Mouse (Mus musculus): ENCODE results near the gene BC030867. TPM values are rescaled to one million over a fixed set of nuclear protein-coding genes. Genes with fewer than 3 reads are reported as not detected.

BC030867 gene
- polyA plus RNA-seq, 1 experiment: 31.8 TPM

DNA sequence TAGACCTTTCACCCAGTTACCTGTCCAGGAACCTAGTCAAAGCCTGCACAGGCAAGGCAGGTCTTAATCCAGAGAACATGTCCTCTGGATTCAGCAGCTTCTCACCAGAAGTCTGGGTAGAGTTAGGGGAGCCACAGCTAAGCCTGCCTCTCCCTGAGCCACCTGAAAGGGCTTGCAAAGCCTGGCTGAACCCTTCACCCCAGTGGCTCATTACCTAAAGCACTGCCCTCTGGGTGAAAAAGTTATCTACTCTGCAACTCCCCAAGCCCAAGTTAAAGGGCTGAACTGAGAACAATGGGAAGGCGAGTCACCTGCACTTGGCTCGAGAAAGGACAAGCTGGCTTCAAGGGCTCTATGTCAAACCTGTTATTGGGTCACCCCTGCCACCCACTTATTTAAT is 55.5 kb downstream of the BC030867 start:
- H3K36me3 ChIP-seq (ENCODE audit: control insufficient read depth, insufficient read depth, low read length): no peaks in the 10 kb centered on the region
- no peaks in the 10 kb centered on the region for H3K27me3 ChIP-seq (ENCODE audit: control insufficient read depth, insufficient read depth, low read length)
- peaks cover 12% of the 10 kb centered on the region for H3K4me1 ChIP-seq (ENCODE audit: control insufficient read depth, insufficient read depth, low read length)
- TF ChIP-seq CTCF (IDR thresholded peaks at IDR 0.05; ENCODE audit: control insufficient read depth, insufficient read depth, insufficient replicate concordance, low read depth, low read length): no peak
- no peak for TF ChIP-seq POLR2A (IDR thresholded peaks at IDR 0.05; ENCODE audit: control insufficient read depth, low read depth, low read length)
- H3K4me3 ChIP-seq (ENCODE audit: control insufficient read depth, low read depth, low read length): no peak overlapping the region
- H3K27ac ChIP-seq (ENCODE audit: control insufficient read depth, insufficient read depth, low read depth, low read length): no peak overlapping the region

DNA sequence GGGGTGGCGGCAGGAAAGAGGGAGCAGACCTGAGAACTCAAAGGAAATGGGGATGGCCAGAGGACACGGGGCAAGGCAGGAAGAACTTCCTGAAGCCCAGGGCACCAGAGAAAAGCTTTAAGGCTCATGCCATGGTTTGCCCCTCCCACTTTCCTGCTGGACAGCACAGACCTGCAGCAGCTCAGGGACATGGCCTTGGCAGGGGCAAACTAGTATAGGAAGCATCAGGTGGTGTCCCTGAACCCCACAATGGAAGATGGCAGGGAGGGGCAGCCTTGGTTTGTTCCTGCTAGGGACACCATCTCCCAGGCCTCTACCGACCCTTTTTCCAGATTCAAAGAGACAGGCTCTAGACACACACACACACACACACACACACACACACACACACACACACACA is 56.7 kb downstream of the BC030867 start:
- Histone ChIP-seq H3K27me3 (ENCODE audit: control insufficient read depth, insufficient read depth, low read length) (no peaks in the 10 kb centered on the region), H3K4me1 (ENCODE audit: control insufficient read depth, insufficient read depth, low read length) (peaks cover 21% of the 10 kb centered on the region), H3K27ac (ENCODE audit: control insufficient read depth, insufficient read depth, low read depth, low read length) (no peak overlapping the region), H3K36me3 (ENCODE audit: control insufficient read depth, insufficient read depth, low read length) (no peaks in the 10 kb centered on the region), H3K4me3 (ENCODE audit: control insufficient read depth, low read depth, low read length) (no peak overlapping the region)
- TF ChIP-seq CTCF (IDR thresholded peaks at IDR 0.05; ENCODE audit: control insufficient read depth, insufficient read depth, insufficient replicate concordance, low read depth, low read length): no peak
- no peak for TF ChIP-seq POLR2A (IDR thresholded peaks at IDR 0.05; ENCODE audit: control insufficient read depth, low read depth, low read length)

DNA sequence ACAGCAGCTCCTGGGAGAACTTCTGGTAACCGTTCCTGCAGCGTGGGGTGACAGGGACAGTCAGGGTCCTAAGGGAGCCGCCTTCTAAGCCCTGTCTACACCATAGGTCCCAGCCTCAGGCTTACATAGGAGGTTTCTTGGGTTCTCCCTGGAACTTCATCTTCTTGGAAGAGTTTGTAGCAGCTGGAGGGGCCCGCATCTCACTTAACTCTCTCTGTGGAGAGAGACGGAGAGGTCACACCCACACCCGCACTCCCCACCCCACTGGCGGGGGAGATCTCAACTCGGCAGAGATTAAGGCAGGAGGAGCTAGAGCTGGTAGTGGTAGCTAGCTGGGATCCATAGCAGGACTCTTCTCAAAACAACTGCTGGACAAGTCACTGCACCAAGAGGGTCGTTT is 59.4 kb downstream of the BC030867 start:
- TF ChIP-seq CTCF (IDR thresholded peaks at IDR 0.05; ENCODE audit: control insufficient read depth, insufficient read depth, insufficient replicate concordance, low read depth, low read length) (no peak), POLR2A (IDR thresholded peaks at IDR 0.05; ENCODE audit: control insufficient read depth, low read depth, low read length) (no peak)
- Histone ChIP-seq H3K27ac (ENCODE audit: control insufficient read depth, insufficient read depth, low read depth, low read length) (no peak overlapping the region), H3K27me3 (ENCODE audit: control insufficient read depth, insufficient read depth, low read length) (no peaks in the 10 kb centered on the region), H3K36me3 (ENCODE audit: control insufficient read depth, insufficient read depth, low read length) (no peaks in the 10 kb centered on the region), H3K4me3 (ENCODE audit: control insufficient read depth, low read depth, low read length) (no peak overlapping the region), H3K4me1 (ENCODE audit: control insufficient read depth, insufficient read depth, low read length) (peaks cover 30% of the 10 kb centered on the region)

DNA sequence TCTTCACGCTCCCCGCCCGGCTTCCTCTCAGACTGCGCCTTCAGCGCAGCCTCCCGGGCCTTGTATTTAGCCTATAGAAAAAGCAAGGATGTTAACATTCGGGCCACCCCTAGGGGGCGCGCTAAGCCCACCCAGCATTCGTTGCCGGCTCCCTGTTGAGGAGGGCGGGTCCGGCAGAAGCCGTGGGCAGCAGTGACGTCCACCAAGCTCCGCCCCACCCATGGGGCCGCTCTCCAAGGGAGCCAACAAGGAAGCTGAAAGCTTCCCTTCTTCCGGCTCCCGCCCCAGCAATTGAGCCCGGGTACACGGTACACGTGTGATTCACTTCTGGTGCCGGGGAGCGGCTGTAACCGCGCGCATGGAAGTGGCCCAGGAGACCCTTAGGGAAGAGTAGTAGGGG is 60.3 kb downstream of the BC030867 start:
- Histone ChIP-seq H3K27me3 (ENCODE audit: control insufficient read depth, insufficient read depth, low read length) (no peaks in the 10 kb centered on the region), H3K4me1 (ENCODE audit: control insufficient read depth, insufficient read depth, low read length) (peaks cover 30% of the 10 kb centered on the region), H3K36me3 (ENCODE audit: control insufficient read depth, insufficient read depth, low read length) (no peaks in the 10 kb centered on the region), H3K4me3 (ENCODE audit: control insufficient read depth, low read depth, low read length) (peak overlapping the region; percentile 84), H3K27ac (ENCODE audit: control insufficient read depth, insufficient read depth, low read depth, low read length) (peak overlapping the region; percentile 7; the same call in 1 of the 2 replicates)
- TF ChIP-seq POLR2A (IDR thresholded peaks at IDR 0.05; ENCODE audit: control insufficient read depth, low read depth, low read length) (peak; percentile 47), CTCF (IDR thresholded peaks at IDR 0.05; ENCODE audit: control insufficient read depth, insufficient read depth, insufficient replicate concordance, low read depth, low read length) (peak; percentile 97)

DNA sequence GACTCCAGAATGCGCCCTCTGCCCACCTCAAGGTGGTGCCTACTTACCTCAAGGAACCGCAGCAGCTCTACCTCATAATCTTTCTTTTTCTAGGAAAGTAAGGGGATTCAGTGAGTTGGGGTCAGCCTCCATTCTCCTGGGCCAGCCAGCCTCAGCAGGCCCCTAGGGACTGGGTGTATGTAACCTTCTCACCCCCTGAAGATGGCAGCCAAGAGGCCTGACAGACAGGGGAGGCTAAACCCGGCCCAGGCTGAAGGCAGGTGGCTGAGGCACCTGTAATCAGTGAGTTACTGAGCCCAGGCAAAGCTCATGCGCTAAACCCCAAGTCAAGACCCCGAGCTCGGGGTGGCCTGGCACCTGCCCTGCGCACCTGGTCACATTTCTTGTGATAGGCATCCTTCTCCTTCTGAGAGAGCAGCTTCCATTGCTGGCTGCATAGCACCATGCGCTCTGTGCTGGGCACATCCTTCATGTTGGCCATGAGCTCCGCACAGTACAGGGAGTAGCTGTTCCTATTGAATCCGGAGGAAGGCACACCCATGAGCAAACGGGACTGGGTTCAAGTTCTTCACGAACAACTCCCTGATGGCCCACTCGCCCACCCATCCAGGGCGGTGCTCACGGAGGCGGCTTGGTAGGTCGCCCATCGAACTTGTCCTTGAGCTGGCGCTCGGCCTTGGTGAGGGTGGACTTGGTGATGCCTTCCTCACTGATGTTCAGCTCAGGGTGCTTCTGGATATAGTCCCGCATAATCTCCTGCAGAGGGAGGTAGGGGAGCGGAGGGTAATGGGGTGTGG is 61.3 kb downstream of the BC030867 start:
- H3K27ac ChIP-seq (ENCODE audit: control insufficient read depth, insufficient read depth, low read depth, low read length): peak overlapping the region; percentile 7; the same call in 1 of the 2 replicates
- H3K27me3 ChIP-seq (ENCODE audit: control insufficient read depth, insufficient read depth, low read length): no peaks in the 10 kb centered on the region
- H3K4me1 ChIP-seq (ENCODE audit: control insufficient read depth, insufficient read depth, low read length): peaks cover 30% of the 10 kb centered on the region
- peak overlapping the region; percentile 84; the same call in 1 of the 2 replicates for H3K4me3 ChIP-seq (ENCODE audit: control insufficient read depth, low read depth, low read length)
- no peak for TF ChIP-seq POLR2A (IDR thresholded peaks at IDR 0.05; ENCODE audit: control insufficient read depth, low read depth, low read length)
- TF ChIP-seq CTCF (IDR thresholded peaks at IDR 0.05; ENCODE audit: control insufficient read depth, insufficient read depth, insufficient replicate concordance, low read depth, low read length): no peak
- H3K36me3 ChIP-seq (ENCODE audit: control insufficient read depth, insufficient read depth, low read length): no peaks in the 10 kb centered on the region

DNA sequence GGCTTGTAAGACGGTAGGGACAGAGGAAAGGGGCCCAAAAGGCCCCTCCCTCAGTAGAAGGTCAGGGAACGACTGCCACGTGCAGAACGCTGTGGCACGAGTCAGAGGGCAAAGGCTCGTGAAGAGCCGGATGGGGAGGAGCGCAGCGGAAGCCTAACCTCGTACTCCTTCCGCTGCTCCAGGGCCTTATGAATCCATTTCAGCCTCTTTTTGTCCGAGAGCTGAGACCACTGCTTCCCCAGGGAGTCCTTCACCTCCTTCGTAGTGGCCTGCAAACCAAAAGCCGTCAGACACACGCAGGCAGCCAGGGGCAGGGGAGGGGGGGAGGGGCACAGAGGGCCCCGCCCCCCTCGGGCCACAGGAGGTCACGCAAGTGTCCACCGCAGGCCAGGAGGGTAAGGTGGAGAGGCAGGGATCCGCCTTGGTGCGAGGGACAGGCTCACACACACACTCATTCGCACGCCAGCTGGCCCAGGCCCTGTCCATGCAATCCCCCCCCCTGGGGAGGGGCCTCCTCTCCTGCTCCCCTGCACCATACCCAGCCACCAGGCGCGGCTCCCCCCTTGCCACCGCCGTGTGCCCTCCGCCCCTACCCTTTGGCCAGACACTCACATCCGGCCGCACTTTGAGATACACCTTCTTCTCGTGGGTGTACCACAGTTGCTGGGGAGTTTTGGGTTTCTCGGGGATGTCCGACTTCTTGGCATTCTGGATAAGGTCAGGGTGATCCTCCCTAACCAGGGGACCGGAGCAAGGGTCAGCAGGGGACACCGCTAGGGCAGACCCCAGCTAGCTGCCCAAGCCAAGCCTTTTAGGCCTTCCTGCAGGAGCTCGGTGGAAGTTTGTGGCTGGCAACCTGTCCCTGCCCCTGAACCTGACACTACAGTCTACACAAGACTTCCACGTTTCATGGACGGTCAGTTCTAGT is 62.4 kb downstream of the BC030867 start:
- Histone ChIP-seq H3K36me3 (ENCODE audit: control insufficient read depth, insufficient read depth, low read length) (no peaks in the 10 kb centered on the region), H3K4me1 (ENCODE audit: control insufficient read depth, insufficient read depth, low read length) (peaks cover 30% of the 10 kb centered on the region), H3K27me3 (ENCODE audit: control insufficient read depth, insufficient read depth, low read length) (no peaks in the 10 kb centered on the region), H3K27ac (ENCODE audit: control insufficient read depth, insufficient read depth, low read depth, low read length) (no peak overlapping the region), H3K4me3 (ENCODE audit: control insufficient read depth, low read depth, low read length) (peak overlapping the region; percentile 40)
- no peak for TF ChIP-seq CTCF (IDR thresholded peaks at IDR 0.05; ENCODE audit: control insufficient read depth, insufficient read depth, insufficient replicate concordance, low read depth, low read length)
- TF ChIP-seq POLR2A (IDR thresholded peaks at IDR 0.05; ENCODE audit: control insufficient read depth, low read depth, low read length): no peak

DNA sequence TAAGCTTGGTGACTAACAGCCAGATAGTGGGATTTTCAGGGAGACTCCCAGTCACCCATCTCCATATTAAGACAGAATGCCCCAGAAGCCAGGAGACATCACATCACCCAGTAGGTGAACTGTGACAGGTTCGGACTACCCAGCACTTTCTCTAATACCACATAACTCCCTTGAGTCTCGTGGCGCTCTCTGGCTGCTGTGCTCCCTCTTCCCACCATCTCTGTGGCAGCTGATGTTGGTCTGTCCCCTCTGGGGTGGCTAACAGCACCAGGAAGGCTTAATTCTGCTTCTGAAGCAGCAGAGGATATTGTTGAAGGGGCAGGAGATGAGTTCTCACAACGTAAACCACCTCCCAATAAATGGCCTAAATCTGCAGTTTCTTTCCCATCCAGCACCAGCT is 63.3 kb downstream of the BC030867 start:
- Histone ChIP-seq H3K27ac (ENCODE audit: control insufficient read depth, insufficient read depth, low read depth, low read length) (no peak overlapping the region), H3K4me1 (ENCODE audit: control insufficient read depth, insufficient read depth, low read length) (peaks cover 36% of the 10 kb centered on the region), H3K36me3 (ENCODE audit: control insufficient read depth, insufficient read depth, low read length) (no peaks in the 10 kb centered on the region), H3K4me3 (ENCODE audit: control insufficient read depth, low read depth, low read length) (no peak overlapping the region), H3K27me3 (ENCODE audit: control insufficient read depth, insufficient read depth, low read length) (no peaks in the 10 kb centered on the region)
- TF ChIP-seq CTCF (IDR thresholded peaks at IDR 0.05; ENCODE audit: control insufficient read depth, insufficient read depth, insufficient replicate concordance, low read depth, low read length) (no peak), POLR2A (IDR thresholded peaks at IDR 0.05; ENCODE audit: control insufficient read depth, low read depth, low read length) (no peak)

Measured in testis, adult 2 months (tissue).